Mouse (Mus musculus) MN1 (cell line): ENCODE results near the gene Vmn1r116.
"Not testable (repeated sequence)": the region's sequence is repeated elsewhere in the genome, so short reads cannot be mapped to it uniquely, and the experiment has no call there.

ENCODE experiments used
- DNase-seq: peaks from one replicate; pipeline ENCODE4 v3.0.0-alpha.2; 2016; ENCODE audit warnings: low spot score

The Vmn1r116 gene

GRCm38 (mm10) chr7:20871956-20872355, at the start of gene Vmn1r116:
Vmn1r116 (plus strand) TSS chr7:20872256.
- not testable (repeated sequence) for DNase-seq

DNA sequence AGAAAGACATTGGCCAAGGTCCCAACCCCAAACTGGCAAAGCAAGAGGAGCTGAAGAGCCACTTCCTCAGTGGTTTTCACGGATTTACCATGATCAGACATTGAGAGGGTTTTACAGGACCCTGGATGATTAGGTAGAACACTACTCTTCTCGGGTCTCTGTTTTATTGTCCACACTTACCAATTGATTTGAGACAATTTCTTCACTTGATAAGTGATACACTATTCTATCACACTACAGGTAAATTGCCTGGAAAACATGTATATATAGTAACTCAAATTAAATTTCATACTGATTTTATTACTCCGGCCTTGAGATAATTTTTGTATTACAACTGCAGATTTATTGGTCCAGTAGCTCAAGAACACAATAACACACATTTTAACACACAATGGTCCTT, 27.2 kb upstream of the Vmn1r116 start, which contains the start of gene Vmn1r115:
Gene Vmn1r115, minus strand, starts transcription at position 101 of the 400 bp plus-strand sequence.
- not testable (repeated sequence) for DNase-seq

DNA sequence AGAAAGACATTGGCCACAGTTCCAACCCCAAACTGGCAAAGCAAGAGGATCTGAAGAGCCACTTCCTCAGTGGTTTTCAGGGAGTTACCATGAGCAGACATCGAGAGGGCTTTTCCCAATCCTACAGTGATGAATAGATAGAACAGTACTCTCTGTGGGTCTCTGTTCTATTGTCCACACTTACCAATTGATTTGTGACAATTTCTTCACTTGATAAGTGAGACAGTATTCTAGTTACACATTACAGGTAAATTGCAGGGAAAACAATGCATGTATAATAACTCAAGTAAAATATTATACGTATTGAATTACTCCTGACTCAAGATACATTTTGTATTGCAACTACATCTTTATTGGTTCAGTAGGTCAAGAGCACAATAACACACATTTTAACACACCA, 12.0 kb downstream of the Vmn1r116 start, which contains the start of gene Vmn1r117:
Gene Vmn1r117, minus strand, starts transcription at position 101 of the 400 bp plus-strand sequence.
- not testable (repeated sequence) for DNase-seq

- not testable (repeated sequence) for DNase-seq
These were observed 40.2 kb downstream of the Vmn1r116 start, which contains the start of gene Vmn1r118 for GRCm38 (mm10) chr7:20912247-20912646. Vmn1r118 (minus strand) TSS chr7:20912347.
